Mouse (Mus musculus): ENCODE measurements around the gene Kcnma1. TPM values are rescaled to one million over a fixed set of nuclear protein-coding genes. Genes with fewer than 3 reads are reported as not detected.

Kcnma1 gene
- total RNA-seq, 2 experiments from 2014 or later = not detected

DNA sequence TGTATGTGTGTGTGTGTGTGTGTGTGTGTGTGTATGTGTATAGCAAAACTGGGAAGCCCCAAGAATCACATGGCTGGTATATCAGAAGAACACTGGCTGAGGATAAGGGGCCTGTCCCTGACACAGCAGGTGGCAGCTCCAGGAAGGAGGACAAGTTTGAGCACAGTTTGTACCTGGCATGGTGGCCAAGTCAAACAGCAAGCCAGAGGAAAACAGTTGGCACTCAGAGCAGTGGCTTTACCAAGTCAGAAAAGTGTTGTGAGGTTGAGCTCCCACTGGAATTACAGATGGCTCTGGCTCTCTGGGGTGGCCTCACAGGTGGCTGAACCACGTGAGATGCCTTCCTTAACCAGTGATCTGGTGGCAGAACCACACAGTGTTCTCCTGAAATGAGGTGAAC, 132.3 kb downstream of the Kcnma1 start:
- no peak for ATAC-seq (replicated peaks; ENCODE audit: low FRiP score, poor library complexity, severe bottlenecking)

GRCm38 (mm10) chr14:23879331-23879730, 135.0 kb downstream of the Kcnma1 start:
- no peak for ATAC-seq (replicated peaks; ENCODE audit: low FRiP score, poor library complexity, severe bottlenecking)

DNA sequence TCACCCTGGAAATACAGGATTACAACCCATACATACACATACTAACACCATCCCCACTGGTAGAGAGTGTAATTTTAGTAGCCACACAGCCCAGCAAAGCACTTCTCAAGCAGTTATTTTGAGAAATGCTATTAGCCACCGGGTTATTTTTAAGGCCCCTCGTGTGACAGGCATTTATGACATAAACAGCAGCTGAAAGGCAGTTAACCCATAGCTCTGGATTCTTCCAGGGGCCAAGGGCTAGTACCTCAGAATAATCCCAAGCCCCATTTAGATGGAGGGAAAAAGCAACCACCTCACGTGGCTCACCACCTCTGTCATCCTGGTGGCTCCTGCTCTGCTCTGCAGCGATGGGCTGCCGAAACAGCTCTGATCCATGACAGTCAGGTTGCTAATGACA, 136.7 kb downstream of the Kcnma1 start:
- ATAC-seq (replicated peaks; ENCODE audit: low FRiP score, poor library complexity, severe bottlenecking) = no peak

DNA sequence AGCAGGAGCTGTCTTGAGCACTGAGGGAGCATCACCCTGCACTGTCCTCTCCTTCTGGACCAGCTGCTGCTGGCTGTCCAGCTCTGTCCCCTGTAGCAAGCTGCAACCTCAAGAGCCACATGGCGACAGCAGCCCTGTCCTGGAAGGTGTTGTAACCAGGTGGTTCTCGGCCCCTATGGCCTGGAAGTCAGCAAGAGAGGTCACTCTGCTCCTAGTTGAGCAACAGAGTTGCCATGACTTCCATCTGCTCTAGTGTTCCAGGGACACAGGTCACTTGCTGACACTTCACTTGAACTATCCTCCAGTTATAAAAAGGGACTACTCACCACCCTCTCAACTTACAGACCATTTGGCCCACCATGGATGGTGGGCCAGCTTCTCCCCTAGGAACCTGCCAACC, 139.7 kb downstream of the Kcnma1 start:
- ATAC-seq (replicated peaks; ENCODE audit: low FRiP score, poor library complexity, severe bottlenecking) = no peak

- ATAC-seq (replicated peaks; ENCODE audit: low FRiP score, poor library complexity, severe bottlenecking) = no peak
Observed at GRCm38 (mm10) chr14:23857034-23857433, 157.3 kb downstream of the Kcnma1 start.

GRCm38 (mm10) chr14:23854946-23855345, 159.3 kb downstream of the Kcnma1 start:
- ATAC-seq (replicated peaks; ENCODE audit: low FRiP score, poor library complexity, severe bottlenecking) = no peak

GRCm38 (mm10) chr14:23848529-23849141, 165.7 kb downstream of the Kcnma1 start:
- ATAC-seq (replicated peaks; ENCODE audit: low FRiP score, poor library complexity, severe bottlenecking) = no peak

- no peak for ATAC-seq (replicated peaks; ENCODE audit: low FRiP score, poor library complexity, severe bottlenecking)
Observed at GRCm38 (mm10) chr14:23846706-23847105, 167.6 kb downstream of the Kcnma1 start.

DNA sequence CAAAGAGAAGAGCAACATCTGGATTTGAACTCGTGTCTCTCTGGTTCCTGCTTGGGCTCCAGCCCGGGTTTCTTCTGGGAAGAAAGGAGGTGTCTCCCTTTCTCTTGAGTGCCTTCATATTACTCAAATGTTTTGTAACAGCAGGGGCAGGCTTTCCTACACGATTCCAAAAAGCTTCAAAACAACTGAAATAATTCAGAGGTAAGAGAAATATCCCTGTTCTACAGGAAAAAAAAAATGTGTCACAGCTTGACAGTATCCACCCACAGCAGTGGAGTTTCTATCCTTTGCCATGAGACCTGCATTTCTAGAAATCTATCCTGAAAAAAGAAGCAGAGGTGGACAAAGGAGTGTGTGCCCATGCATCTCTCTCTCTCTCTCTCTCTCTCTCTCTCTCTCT, 172.3 kb downstream of the Kcnma1 start:
- ATAC-seq (replicated peaks; ENCODE audit: low FRiP score, poor library complexity, severe bottlenecking) = no peak

- ATAC-seq (replicated peaks; ENCODE audit: low FRiP score, poor library complexity, severe bottlenecking) = no peak
Observed at GRCm38 (mm10) chr14:23839613-23840012, 174.7 kb downstream of the Kcnma1 start.

DNA sequence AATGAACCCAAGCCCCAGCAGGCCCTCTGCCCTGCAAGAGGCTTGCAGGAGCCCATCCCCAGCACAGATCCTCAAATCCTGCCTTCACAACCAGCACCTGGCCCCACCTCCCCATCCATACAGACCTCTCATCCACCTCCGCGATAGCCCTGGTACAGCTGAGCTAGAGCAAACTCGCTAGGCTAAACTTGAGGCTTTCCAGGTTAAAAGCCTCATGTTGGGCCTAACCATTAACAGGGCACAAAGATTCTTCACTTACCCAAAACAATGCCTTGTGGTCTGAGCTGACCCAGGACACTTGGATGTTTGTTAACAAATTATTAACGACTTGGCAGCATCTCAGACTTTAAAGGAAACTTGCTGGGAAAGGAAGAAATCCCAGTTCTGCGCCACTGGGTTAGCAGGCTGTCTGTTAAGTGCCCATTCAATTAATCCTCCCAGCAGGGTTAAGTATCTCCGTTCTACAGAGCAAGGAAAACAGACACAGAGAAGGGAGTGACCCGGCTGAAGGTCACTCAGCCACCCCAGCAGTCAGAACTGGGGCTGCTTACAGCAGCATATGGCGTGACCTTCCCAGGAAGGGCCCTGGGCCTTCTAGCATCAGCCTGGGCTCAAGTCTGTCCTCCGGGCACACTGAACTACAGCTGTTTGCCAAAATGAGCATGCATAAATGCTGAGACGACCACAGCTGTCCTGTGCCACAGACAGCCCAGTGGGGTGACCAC, 178.7 kb downstream of the Kcnma1 start:
- ATAC-seq (replicated peaks; ENCODE audit: low FRiP score, poor library complexity, severe bottlenecking) = no peak

- ATAC-seq (replicated peaks; ENCODE audit: low FRiP score, poor library complexity, severe bottlenecking) = no peak
Observed at GRCm38 (mm10) chr14:23831284-23831683, 183.0 kb downstream of the Kcnma1 start.

DNA sequence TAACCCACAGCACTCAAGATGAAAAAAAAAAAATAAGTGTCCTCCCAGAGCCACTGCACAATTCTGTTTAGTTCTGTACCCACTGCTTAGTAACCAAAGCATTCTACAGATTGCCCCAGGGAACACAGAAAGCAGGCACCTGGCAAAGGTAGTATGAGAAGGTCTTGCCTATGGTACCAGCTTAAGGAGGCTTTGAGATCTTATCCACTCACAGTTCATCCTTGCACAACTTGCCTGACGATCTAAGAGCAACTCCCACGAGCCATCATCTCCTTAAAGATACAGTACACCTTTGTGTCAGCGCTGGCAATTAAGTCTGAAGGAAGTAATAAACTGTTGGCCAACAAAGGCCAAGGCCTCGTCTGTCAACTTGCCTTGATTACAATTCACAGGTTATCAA, 184.0 kb downstream of the Kcnma1 start:
- ATAC-seq (replicated peaks; ENCODE audit: low FRiP score, poor library complexity, severe bottlenecking) = no peak

DNA sequence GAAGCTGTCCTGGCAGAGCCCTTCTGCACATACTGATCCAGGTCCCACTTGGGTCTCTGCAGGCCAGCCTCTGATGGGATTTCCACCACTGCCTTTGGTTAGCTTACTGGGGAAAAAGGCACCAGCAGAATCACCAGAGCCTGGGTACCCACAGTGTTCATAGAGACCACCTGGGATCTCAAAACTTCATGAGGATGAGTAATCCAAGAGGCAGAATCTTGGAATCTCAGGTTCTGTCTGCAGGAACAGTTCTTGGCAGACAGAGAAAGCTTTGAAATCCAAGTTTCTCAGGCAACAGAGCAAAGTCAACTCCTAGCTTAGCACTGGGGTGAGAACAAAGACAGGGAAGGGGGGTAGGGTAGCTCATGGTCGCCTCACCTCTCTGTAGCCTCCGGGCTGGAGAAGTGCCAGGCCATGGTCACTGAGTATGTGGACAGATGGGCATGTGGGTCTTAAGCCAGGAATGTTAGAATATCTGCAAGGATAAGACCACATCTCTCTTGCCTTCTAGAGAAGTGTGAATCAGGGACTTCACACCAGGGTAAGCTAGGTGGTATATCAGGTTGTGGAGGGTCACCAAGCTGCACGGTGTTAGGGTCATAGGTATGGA, 185.5 kb downstream of the Kcnma1 start:
- ATAC-seq (replicated peaks; ENCODE audit: low FRiP score, poor library complexity, severe bottlenecking) = no peak

- ATAC-seq (replicated peaks; ENCODE audit: low FRiP score, poor library complexity, severe bottlenecking) = no peak
Observed at GRCm38 (mm10) chr14:23824937-23825336, 189.4 kb downstream of the Kcnma1 start.

GRCm38 (mm10) chr14:23824267-23824666, 190.0 kb downstream of the Kcnma1 start:
- ATAC-seq (replicated peaks; ENCODE audit: low FRiP score, poor library complexity, severe bottlenecking) = no peak

DNA sequence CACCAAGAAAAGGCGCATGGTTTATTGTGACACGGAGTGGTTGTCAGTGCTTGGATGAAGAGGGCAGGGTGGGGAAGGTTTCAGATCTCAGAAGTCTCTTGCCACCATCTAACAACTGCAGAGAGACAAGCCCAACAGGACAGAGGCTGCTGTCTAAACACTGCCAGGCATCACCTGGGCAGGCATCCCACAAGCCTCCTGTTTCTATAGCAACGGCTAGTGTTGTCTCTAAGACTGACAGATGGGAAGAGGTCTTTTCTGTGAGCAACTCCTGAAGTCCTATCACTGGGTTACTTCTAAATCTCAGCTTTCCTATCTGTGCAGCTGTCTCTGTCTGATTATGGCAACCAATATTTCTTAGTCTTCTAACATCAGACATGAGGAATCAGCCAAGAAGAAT, 196.7 kb downstream of the Kcnma1 start:
- ATAC-seq (replicated peaks; ENCODE audit: low FRiP score, poor library complexity, severe bottlenecking) = no peak

- no peak for ATAC-seq (replicated peaks; ENCODE audit: low FRiP score, poor library complexity, severe bottlenecking)
Observed at GRCm38 (mm10) chr14:23810081-23810480, 204.2 kb downstream of the Kcnma1 start.

DNA sequence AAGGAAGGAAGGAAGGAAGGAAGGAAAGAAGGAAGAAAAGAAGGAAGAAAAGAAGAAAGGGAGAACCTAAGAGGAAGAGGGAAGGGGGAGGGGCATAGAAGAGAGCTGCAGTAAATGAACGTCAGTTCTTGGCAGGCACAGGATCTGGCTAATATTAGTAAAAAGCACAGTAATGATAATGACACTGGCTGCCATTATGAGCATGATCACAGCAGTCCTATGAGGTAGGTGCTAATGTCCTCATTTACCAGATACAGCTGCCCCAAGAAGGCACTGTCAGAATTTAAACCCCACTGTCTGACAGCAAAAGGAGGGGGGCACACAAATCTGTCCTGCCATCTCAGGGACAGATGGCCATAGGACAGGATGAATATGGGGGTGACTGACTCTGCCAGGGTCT, 205.2 kb downstream of the Kcnma1 start:
- ATAC-seq (replicated peaks; ENCODE audit: low FRiP score, poor library complexity, severe bottlenecking) = no peak

- no peak for ATAC-seq (replicated peaks; ENCODE audit: low FRiP score, poor library complexity, severe bottlenecking)
Observed at GRCm38 (mm10) chr14:23806378-23806777, 207.9 kb downstream of the Kcnma1 start.

GRCm38 (mm10) chr14:23796878-23797277, 217.4 kb downstream of the Kcnma1 start:
- ATAC-seq (replicated peaks; ENCODE audit: low FRiP score, poor library complexity, severe bottlenecking) = no peak

Data from erythroid progenitor cell, adult 5-6 weeks (primary cell).